Mouse (Mus musculus): ENCODE results near the gene Dhx8.

Gene Dhx8

DNA sequence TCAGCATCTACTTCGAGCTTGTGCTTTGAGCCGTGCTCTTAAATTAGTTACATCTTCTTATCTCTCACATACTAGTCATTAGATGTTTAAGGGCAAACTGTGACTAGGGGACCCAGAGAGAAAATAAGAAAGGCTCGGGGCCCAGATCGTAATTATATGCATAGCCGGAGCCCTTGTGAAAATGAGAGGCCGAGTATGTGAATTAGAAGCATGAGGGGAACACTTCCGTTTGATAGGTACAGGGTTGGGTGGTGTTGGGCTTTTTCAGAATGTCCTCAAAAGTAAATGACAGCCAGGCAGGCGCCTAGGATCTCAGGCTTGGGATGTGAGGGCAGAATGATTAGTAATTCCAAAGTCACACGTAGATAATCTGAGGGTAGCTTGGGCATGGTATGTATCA, 877 bp downstream of the Dhx8 start:
- DNase-seq (ENCODE audit: low spot score): no peak

DNA sequence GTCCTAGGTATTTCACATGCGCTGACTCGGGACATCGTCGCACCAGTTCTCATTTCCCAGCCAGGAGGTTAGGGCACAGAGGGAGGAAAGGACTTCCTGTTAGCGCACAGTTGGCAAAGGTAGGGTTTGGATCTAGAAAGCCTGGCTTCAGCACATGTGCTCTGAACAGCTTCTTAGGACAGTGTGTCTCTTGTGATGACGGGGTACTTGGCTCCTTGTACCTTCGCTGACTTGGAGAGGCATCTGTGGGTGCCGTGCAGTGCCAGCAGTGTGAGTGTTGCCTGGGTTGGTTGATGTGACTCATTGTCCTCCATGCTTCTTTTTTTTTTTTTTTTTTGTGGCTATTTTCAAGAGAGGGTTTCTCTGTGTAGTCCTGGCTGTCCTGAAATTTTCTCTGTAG, 23.9 kb downstream of the Dhx8 start:
- DNase-seq (ENCODE audit: low spot score): no peak

DNA sequence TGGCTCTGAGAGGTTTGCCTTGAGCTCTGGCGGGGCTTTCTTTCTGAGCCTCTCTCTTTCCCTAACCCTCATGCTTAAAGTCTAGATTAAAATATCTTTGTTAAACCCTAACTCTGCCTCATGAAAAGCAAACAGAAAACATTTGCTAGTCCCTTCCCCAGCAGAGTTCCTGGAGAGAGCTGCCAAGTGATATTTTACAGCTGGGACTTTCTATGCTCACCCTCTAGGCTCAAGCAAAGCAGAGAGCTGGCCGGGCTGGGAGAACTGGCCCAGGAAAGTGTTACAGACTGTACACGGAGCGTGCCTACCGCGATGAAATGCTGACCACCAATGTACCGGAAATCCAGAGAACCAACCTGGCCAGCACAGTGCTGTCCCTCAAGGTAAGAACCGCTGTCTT, 24.6 kb downstream of the Dhx8 start:
- no peak for DNase-seq (ENCODE audit: low spot score)

DNA sequence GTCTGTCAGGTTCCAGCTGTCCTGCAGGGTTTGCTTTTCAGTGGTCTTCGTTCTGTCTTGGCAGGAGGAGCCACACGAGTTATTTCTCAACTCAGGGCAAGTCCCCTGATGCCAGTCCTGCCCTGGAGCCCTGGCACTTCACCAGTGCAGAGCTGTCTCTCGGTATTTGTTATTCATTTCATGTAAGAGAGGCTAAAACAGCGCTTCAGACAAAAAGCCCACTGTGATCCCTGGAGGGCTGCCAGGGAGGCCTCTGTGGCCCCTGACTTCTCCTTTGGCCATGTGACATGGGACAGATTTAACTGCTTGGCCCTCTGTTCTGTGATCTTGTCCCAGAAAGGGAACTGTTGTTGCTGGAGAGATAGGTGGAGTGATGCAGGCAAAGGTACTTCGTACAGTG, 25.7 kb downstream of the Dhx8 start:
- no peak for DNase-seq (ENCODE audit: low spot score)

DNA sequence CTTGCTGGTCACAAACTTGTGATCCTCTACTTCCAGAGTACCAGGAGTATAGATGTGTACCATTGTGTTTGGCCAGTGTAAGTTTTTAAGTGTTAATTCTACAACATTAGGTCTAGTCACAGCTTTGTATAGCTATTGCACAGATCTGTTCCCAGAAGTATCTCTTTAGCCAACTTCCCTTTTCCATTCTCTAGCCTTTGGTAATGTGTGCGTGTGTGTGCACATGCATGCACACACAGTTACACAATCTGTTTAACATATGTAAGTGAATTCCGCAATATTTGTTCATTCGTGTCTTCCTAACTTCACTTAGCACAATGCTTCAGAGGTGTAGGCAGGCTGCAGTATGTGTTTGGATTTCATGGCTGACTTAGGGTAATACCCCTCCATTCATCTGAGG, 26.8 kb downstream of the Dhx8 start:
- no peak for DNase-seq (ENCODE audit: low spot score)

DNA sequence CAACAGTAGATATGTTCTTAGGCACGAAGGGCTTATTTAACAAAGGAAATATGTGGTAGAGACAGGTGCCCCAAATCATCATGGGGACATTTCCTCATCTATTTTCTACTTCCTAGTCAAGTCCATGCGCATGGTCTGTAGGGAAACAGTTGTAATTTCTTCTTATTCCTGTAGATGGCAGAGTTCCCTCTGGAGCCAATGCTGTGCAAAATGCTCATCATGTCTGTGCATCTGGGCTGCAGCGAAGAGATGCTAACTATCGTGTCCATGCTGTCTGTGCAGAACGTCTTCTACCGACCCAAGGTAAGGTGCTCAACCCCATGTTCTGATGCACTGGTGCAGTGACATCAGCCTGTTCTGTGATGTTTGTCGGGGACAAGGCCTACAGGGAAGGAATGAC, 31.0 kb downstream of the Dhx8 start:
- DNase-seq (ENCODE audit: low spot score): no peak

DNA sequence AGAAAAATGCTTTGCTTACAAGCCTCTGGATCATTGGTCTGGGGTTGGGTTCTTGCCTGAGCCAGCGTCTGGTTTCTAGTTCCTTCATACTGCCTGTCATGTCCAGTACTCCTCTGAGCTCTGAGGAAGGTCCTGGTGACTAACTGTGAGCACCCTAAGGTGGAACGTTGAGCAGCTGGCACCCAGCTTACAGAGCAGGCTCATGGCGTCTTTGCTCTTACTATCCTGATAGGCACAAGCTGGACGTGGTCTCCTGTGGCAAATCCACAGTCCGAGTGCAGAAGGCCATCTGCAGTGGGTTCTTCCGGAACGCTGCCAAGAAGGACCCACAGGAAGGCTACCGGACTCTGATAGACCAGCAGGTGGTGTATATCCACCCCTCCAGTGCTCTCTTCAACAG, 31.8 kb downstream of the Dhx8 start:
- no peak for DNase-seq (ENCODE audit: low spot score)

GRCm38 (mm10) chr11:101767326-101767725, 34.6 kb downstream of the Dhx8 start:
- DNase-seq (ENCODE audit: low spot score): no peak

GRCm38 (mm10) chr11:101768721-101769120, 36.0 kb downstream of the Dhx8 start:
- DNase-seq (ENCODE audit: low spot score): no peak

DNA sequence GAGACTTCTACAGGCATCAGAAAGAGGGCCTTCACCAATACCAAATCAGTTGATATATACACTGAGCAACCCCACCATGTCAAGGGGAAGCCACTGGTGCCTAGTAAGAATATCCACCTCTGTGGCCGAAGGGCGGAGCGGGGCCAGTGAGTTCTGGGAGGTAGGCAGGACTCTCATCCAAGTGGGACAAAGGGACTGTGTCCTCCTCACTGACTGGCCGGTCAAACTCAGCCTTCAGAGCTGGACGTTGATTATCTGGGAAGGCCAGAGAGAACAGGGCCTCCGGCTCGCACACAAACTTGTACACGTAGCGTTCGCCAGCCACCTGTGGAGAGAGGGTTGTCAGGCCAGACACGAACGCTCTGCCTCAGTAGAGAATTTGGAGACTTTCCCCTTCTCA, 37.5 kb downstream of the Dhx8 start:
- DNase-seq (ENCODE audit: low spot score): no peak

GRCm38 (mm10) chr11:101772027-101772426, 39.3 kb downstream of the Dhx8 start:
- DNase-seq (ENCODE audit: low spot score): no peak

DNA sequence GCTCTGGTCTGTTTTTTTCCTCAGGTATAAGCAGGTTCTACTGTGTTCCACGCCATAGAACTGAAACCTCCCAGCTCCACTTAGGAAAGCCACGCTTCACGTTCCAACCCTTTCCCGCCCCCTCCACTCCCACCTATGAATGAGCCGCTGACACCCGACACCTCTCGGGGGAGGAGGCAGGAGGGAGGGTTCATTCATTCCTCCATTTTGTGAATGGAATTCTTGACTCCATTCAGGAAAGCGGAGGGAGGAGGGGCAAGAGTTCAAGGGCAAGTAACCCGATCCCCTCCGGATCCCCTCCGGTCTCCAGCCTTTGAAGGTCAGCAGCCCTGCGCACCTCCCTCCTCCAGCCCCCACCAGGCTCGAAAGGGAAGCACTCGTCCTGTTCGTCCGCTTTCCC, 39.7 kb downstream of the Dhx8 start:
- DNase-seq (ENCODE audit: low spot score): no peak

DNA sequence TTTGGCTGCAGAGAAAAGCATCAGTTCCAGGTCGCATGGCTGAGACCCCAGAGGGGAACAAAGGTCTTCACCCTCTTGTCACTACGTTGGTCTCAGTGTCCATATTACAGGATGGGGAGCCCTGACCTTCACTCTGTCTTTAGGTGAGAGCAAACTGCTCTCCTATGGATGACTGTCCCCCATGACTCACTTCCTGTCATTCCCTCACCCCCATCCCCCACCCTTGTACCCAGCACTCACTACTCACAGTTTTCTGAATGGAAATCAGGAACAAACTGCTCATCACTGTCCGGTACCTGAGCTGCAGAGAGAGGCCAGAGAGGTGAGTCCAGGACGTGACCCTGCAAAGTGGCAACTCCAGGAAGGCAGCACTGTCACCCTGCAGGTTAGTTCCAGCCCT, 44.1 kb downstream of the Dhx8 start:
- no peak for DNase-seq (ENCODE audit: low spot score)

GRCm38 (mm10) chr11:101783135-101783534, 50.4 kb downstream of the Dhx8 start:
- DNase-seq (ENCODE audit: low spot score): no peak

- no peak for DNase-seq (ENCODE audit: low spot score)
Measured at GRCm38 (mm10) chr11:101783584-101783983, 50.9 kb downstream of the Dhx8 start.

- no peak for DNase-seq (ENCODE audit: low spot score)
Measured at GRCm38 (mm10) chr11:101784072-101784471, 51.4 kb downstream of the Dhx8 start.

GRCm38 (mm10) chr11:101784488-101785142, 51.9 kb downstream of the Dhx8 start:
- DNase-seq (ENCODE audit: low spot score): no peak

DNA sequence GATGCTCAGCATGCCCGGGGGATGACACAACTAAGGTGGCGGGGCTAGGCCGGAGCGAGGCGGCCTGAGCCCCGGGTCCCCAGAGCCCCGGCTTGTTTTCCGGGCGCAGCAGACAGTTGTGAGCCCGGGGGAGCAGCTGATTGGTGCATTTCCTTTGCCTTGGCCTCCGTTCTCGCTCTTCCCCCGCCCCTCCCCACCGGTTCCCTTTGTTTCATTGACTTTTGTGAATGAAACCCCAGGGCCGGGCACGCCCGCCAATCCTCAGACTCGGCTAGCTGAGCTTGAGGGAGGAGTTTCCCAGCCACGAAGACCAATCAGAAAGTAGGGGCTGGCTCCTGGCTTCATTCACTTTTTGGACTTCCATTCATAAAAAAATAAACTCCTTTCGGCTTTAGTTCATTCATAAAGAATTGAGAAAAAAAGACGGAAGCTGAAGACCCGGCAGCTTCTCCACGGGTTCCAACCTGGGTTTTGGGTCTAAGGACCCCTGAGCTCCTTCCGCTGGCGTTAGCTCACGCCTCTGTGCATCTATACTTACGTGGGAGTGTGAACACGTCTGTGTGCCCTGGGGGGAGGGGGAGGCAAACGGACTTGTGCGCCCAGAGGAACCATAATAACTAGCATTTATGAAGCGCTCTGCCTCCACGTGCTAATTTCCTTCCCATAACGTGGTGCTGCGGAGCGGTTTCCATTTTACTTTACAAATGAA, 52.6 kb downstream of the Dhx8 start, which contains the start of gene Etv4:
Etv4 (minus strand) TSS at position 229 of the 709 bp plus-strand sequence.
- DNase-seq (ENCODE audit: low spot score): peak; percentile 53

DNA sequence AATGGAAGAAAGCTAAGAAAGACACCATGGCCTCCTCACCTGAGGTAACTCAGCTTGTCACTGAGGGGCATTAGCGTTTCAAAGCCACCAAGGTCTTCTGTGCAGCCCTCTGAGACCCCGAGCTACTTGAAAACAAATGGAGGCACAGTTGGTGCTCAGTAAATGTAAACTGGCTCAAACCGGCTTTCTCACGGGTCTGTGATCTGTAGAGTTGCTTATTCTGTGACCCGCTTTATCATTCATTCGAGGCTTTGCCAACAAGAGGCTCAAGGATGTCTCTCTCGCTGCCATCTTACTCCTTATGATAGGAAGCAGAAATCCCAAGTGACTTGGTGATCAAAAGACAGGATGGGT, 53.1 kb downstream of the Dhx8 start:
- no peak for DNase-seq (ENCODE audit: low spot score)

GRCm38 (mm10) chr11:101786651-101787050, 53.9 kb downstream of the Dhx8 start:
- no peak for DNase-seq (ENCODE audit: low spot score)

DNA sequence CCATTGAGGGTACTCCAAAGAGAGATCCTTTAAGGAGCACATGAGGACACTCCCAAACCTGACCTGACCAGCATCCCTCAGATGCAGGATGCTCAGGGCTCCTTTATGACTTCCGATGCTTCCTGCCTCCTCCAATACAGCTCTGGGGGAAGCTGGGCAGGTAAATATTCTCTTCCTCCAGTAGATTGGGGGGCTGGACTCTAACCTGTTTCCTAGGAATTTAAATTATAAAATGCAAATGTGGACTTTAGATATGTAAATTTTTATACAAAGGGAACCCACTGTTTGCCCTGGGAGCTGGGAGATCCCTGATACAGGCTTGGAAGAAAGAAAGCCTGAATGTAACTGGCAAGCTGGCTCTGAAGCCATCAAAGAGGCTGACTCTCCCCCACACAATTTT, 54.7 kb downstream of the Dhx8 start:
- no peak for DNase-seq (ENCODE audit: low spot score)

DNA sequence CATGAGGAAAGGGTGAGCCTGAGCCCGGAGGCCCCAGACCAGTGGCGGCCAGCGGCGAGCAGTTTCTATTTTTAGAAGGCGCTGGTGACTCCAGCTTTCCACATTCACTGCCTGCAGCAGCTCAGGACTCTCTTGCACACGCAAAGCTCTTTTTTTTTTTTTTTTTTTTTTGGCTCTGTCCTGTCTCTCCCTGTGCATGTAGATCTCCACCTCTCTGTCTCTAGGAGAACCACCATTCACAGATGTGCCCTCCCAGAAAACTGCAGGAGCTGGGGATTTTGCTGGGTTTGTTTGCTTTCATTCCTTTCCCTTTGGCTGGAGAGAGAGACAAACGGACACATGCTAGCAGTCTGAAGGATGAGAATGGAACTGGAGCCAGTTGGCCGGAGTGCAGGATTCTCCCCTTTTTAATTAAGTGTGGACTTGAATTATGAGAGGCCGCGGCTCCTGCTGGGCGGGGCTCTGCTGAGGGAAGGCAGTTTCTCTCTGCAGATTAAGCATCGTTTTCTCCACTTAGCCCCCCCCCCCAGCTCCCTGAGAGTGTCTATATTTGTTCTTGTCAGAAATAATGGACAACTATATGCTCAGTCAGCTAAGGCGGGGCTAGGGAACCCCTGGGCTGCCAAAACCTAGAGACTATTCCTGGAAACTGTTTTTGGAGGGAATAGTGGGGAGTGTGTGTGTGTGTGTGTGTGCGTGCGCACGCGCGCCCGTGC, 58.2 kb downstream of the Dhx8 start:
- no peak for DNase-seq (ENCODE audit: low spot score)

GRCm38 (mm10) chr11:101797355-101797754, 64.6 kb downstream of the Dhx8 start:
- DNase-seq (ENCODE audit: low spot score): no peak
